Mouse (Mus musculus) ZHBTc4 (cell line): ENCODE data around the gene Recql5.

Experiments used
- DNase-seq: peaks from one replicate; pipeline ENCODE4 v3.0.0-alpha.2; 2011; ENCODE audit warnings: low read depth, low spot score

Recql5 gene

DNA sequence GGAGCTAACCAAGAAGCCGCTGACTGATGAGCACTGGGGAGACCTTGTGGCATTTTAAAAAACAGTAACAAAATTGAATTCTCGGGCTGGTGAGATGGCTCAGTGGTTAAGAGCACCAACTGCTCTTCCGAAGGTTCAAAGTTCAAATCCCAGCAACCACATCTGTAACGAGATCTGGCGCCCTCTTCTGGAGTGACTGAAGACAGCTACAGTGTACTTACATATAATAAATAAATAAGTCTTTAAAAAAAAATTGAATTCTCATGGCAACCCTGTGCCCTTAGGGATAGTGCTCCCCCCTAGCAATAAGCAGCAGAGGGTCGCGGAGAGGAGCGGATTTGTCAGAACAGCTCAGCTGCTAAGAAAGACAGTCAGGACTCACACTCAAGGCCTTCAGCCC lies 69.4 kb downstream of the Recql5 start:
- DNase-seq = no peak

DNA sequence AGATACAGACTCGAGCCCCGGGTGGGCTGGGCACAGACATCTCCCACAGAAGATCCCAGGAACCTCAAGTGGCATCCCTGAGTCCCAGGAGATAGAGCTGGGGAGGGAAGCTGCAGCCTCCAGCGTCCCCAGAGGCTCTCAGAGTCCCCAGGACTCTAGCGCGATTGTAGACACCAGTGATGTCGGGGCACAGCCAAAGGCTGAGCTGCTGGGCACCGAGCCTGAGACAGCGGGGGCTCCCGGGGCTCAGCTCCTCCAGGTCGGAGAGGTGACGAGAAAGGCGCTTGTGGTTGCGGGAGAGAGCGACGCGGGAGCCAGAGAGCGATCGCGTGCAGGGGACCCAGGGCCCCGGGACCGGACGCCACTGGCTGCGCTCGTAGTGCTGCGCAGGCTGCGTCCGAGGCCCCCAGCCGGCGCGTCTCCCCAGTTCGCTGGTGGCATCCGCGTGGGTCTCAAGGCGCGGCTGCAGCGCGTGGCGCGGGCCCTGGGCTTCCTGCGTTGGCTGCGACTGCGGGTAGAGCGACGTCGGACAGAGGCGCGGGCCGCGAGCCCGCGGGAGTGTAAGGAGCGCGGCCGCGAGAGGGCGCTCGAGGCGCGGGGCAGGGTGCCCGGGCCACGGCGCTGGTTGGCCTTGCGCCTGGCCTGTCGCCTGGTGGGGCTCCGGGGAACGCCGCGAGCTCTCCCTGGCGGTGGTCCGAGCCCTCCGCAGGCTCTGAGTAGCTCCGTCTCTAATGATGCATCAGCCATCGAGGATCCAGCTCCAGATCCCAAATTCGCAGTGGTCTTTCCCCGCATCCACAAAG lies 73.9 kb downstream of the Recql5 start:
- DNase-seq = peak; percentile 96

DNA sequence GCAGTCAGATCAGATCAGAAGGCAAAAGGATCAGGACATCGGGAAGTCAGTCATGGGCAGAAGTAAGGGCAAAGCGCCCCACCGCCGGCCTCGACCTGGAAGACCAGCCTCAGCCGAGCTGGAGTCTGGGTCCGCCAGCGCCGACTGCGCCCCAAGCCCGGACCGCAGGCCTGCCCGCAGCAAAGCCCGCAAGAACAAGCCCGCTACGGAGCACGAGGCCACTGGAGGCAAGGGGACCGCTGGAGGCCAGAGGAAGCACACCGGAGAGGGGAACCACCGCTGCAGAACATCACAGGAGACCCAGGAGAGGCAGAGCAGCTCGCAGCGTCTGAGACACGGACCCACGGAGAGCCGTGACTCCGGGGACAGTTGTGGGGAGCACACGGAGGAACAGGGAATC lies 74.9 kb downstream of the Recql5 start, which contains the start of gene Myo15b:
TSS of gene Myo15b (plus strand) at position 53 of the 400 bp plus-strand sequence.
- DNase-seq = peak; percentile 51

DNA sequence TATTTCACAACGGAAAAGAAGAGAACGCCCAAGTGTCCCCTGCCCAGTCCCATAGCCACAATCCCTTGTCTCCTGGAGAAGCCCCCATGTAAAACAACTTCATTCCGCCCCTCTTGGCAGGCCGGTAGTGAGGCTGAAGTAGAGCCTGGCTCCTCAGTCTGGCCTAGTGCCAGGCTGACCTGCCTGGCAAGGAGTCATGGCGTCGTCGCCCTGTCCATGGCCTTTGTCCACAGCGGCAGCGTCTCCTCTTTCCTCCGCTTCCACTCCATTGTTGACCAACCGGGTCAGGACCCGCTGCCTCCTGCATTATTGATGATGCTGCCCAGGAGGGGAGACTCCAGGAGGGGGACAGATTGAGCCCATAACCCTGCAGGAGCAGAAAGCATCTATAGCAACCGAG lies 75.3 kb downstream of the Recql5 start:
- no peak for DNase-seq

DNA sequence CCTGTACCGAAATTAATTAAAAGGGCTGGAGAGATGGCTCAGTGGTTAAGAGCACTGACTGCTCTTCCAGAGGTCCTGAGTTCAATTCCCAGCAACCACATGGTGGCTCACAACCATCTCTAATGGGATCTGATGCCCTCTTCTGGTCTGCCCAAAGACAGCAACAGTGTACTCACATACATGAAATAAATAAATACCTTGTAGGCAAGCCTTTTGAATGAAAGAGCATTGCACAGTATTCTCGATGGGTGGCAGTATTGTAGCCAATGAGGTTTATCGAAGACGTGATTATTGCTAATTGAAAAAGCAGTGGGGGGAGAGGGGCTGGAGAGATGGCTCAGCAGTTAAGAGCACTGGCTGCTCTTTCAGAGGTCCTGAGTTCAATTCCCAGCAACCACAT lies 76.1 kb downstream of the Recql5 start:
- DNase-seq = peak; percentile 41

DNA sequence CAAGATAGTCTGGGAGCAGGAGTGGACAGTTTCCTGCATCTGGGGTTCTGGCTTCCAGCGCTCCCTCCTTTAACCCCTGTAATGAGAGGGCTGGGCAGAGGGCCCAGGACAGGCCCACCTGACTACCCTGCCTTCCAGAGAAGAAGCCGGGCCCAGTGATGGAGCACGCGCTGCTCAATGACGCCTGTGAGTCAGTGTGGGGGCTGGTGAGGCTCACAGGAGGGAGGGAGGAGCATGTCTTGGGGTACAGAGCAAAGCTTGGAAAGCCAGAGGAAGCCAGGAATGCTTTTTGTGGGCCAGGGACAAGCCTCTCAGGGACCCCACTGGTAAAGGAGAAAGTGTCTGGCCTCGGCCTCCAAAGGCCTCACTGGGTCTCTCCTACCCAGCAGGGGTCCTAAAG lies 78.6 kb downstream of the Recql5 start:
- DNase-seq = no peak

DNA sequence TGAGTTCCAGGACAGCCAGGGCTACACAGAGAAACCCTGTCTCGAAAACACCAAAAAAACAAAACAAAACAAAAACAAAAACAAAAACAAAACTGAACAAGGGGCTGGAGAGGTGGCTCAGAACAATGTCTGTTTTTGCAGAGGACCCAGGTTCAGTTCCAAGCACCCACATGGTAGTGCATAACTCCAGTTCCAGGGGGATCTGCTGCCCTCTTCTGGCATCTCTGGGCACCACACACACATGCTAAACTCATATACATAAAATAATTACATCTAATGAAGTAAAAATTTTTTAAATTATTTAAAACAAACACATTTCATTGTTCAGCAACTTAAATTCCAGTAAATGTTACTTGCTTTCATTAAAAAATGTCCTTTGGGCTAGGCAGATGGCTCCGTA lies 87.5 kb downstream of the Recql5 start:
- DNase-seq = peak; percentile 58

DNA sequence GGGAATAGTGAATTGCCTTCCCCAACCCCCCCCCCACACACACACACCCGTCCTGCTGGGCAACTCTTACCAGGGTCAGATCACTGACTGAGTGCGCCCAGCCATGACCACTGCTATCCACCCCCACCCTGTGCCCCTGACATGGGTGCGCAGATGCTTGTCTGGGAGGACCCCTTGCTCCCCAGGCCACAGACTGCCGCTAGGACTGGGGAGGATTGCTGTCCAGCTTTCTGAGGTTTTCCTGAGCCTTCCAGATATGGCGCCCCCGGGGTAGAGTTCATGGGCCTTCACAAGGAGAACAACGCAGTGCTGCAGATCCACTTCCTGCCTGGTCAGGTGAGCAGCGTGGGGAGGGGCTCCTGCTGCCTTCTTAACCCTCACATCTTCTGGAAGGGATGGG lies 89.0 kb downstream of the Recql5 start:
- no peak for DNase-seq

DNA sequence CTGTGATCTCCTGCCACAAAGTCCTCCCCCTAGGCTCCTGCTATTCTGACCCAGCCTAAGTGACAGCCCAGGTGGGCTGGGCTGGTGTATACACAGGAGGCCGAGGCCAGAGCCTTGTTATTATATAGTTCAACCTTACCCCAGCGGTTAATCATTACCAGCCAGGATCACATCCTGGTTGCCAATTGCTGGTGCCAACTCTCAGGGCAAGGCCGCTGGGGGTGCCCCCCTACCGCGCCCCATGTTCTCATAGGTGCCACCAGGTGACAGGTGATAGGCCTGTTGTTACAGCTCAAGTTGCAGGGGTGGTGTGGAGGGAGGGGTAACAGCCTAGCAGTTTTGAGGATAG lies 89.4 kb downstream of the Recql5 start:
- DNase-seq = no peak

DNA sequence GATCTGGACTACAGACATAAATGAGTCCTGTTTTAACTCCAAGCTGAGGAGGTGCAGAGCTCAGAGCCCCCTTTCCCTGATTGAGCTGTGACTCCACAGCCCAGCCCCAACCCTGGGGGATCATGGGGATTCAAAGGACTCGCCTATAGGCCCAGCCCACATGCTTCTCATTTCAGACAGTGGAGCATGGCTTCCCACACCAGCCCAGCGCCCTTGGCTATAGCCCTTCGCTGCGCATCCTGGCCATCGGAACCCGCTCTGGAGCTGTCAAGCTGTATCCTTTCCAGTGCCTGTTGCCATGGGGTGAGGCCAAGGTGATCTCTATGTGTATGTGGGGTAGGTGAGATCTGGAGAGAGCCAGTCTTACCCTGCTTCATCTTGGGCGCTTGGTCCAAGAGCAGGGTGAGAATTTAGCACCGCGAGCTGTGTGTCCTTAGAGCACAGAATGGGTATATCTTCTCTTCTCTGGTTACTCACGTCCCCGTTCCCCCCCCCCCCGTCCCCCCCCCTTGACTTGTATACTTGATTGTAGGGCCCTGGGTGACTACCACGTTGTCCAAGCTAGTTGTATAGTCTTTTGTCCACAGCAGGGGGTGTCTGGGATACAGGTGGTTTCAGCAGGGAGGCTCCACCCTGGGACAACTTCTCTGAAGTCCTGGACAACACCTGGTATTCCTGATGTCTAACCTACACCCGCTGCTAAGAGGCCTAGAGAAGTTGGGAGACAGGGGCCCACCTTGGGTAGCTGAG lies 90.0 kb downstream of the Recql5 start:
- peak; percentile 82 for DNase-seq
